Mouse (Mus musculus) urinary bladder, postnatal 25 days (tissue): Measurements from ENCODE around the gene Rps6ka1.

Experiments
- DNase-seq: peaks from one replicate; pipeline ENCODE4 v3.0.0; 2022; ENCODE audit warnings: low spot score

Gene Rps6ka1

GRCm38 (mm10) chr4:133897431-133897891, 9.9 kb upstream of the Rps6ka1 start:
- no peak for DNase-seq

GRCm38 (mm10) chr4:133896984-133897383, 9.4 kb upstream of the Rps6ka1 start:
- no peak for DNase-seq

- DNase-seq, result no peak
Observed at GRCm38 (mm10) chr4:133896002-133896401, 8.4 kb upstream of the Rps6ka1 start.

- no peak for DNase-seq
Observed at GRCm38 (mm10) chr4:133887249-133887648, 348 bp downstream of the Rps6ka1 start.

- DNase-seq, result no peak
Observed at GRCm38 (mm10) chr4:133885991-133886501, 1.6 kb downstream of the Rps6ka1 start.

GRCm38 (mm10) chr4:133885331-133885730, 2.3 kb downstream of the Rps6ka1 start:
- no peak for DNase-seq

GRCm38 (mm10) chr4:133884888-133885287, 2.7 kb downstream of the Rps6ka1 start:
- no peak for DNase-seq

GRCm38 (mm10) chr4:133884127-133884753, 3.4 kb downstream of the Rps6ka1 start:
- DNase-seq, result no peak

GRCm38 (mm10) chr4:133881851-133882250, 5.7 kb downstream of the Rps6ka1 start:
- DNase-seq, result no peak

- no peak for DNase-seq
Observed at GRCm38 (mm10) chr4:133881399-133881798, 6.2 kb downstream of the Rps6ka1 start.

- DNase-seq, result no peak
Observed at GRCm38 (mm10) chr4:133879145-133879902, 8.3 kb downstream of the Rps6ka1 start.

- DNase-seq, result no peak
Observed at GRCm38 (mm10) chr4:133877850-133878755, 9.5 kb downstream of the Rps6ka1 start.

GRCm38 (mm10) chr4:133874865-133875517, 12.6 kb downstream of the Rps6ka1 start:
- no peak for DNase-seq

GRCm38 (mm10) chr4:133873926-133874864, 13.4 kb downstream of the Rps6ka1 start:
- DNase-seq, result no peak

- DNase-seq, result no peak
Observed at GRCm38 (mm10) chr4:133873431-133873851, 14.2 kb downstream of the Rps6ka1 start.

GRCm38 (mm10) chr4:133872812-133873300, 14.7 kb downstream of the Rps6ka1 start:
- DNase-seq, result no peak

- DNase-seq, result no peak
Observed at GRCm38 (mm10) chr4:133872222-133872811, 15.3 kb downstream of the Rps6ka1 start.

- DNase-seq, result no peak
Observed at GRCm38 (mm10) chr4:133865231-133865630, 22.4 kb downstream of the Rps6ka1 start.

- DNase-seq, result no peak
Observed at GRCm38 (mm10) chr4:133864380-133864981, 23.1 kb downstream of the Rps6ka1 start.
